Mouse (Mus musculus): ENCODE measurements around the gene Tlx3. TPM values are rescaled to one million over a fixed set of nuclear protein-coding genes. Genes with fewer than 3 reads are reported as not detected.

Tlx3 gene
- polyA plus RNA-seq, 1 experiment from 2014 or later: not detected

- H3K9ac ChIP-seq (ENCODE audit: low read length): no peak overlapping the region
- H3K4me2 ChIP-seq (replicated peaks; ENCODE audit: low read depth): no peak overlapping the region
- H3K4me3 ChIP-seq (ENCODE audit: low read depth, low read length): no peak overlapping the region
- H3K9me3 ChIP-seq (ENCODE audit: control insufficient read depth, low read length): peaks cover 5% of the 10 kb centered on the region
- DNase-seq (ENCODE audit: low spot score): no peak
- peaks cover 44% of the 10 kb centered on the region for H3K27me3 ChIP-seq (ENCODE audit: control insufficient read depth, insufficient read depth, low read length)
- no peaks in the 10 kb centered on the region for H3K36me3 ChIP-seq (ENCODE audit: control insufficient read depth, insufficient read depth, low read length)
- no peak for TF ChIP-seq CTCF (IDR thresholded peaks at IDR 0.05; ENCODE audit: low read depth)
- TF ChIP-seq EP300 (optimal IDR thresholded peaks at IDR 0.05): no peak
- H3K4me1 ChIP-seq (replicated peaks; ENCODE audit: control insufficient read depth, insufficient read depth): peaks cover 2% of the 10 kb centered on the region; the same call in 1 of the 2 replicates
- H3K27ac ChIP-seq (replicated peaks): no peak overlapping the region
- 7% methylated on average over 15 of the region's 15 CpGs for WGBS
- ATAC-seq (ENCODE audit: low FRiP score, low TSS enrichment): no peak
These were observed 4.3 kb downstream of the Tlx3 start for GRCm38 (mm10) chr11:33199117-33199514.

- TF ChIP-seq CTCF (IDR thresholded peaks at IDR 0.05; ENCODE audit: low read depth): no peak
- no peak for TF ChIP-seq EP300 (optimal IDR thresholded peaks at IDR 0.05)
- DNase-seq (ENCODE audit: low spot score): no peak
- H3K4me2 ChIP-seq (replicated peaks; ENCODE audit: low read depth): no peak overlapping the region
- no peak for ATAC-seq (ENCODE audit: low FRiP score, low TSS enrichment)
- H3K27me3 ChIP-seq (ENCODE audit: control insufficient read depth, insufficient read depth, low read length): peaks cover 44% of the 10 kb centered on the region
- no peaks in the 10 kb centered on the region for H3K36me3 ChIP-seq (ENCODE audit: control insufficient read depth, insufficient read depth, low read length)
- no peak overlapping the region for H3K9ac ChIP-seq (ENCODE audit: low read length)
- peaks cover 5% of the 10 kb centered on the region for H3K9me3 ChIP-seq (ENCODE audit: control insufficient read depth, low read length)
- WGBS: 22% methylated on average over 22 of the region's 22 CpGs
- no peak overlapping the region for H3K4me3 ChIP-seq (ENCODE audit: low read depth, low read length)
- no peak overlapping the region for H3K27ac ChIP-seq (replicated peaks)
- H3K4me1 ChIP-seq (replicated peaks; ENCODE audit: control insufficient read depth, insufficient read depth): peaks cover 2% of the 10 kb centered on the region; the same call in 1 of the 2 replicates
These were observed 4.9 kb downstream of the Tlx3 start for GRCm38 (mm10) chr11:33198351-33199116.

- Histone ChIP-seq H3K27ac (replicated peaks) (no peak overlapping the region), H3K4me2 (replicated peaks; ENCODE audit: low read depth) (no peak overlapping the region), H3K9me3 (ENCODE audit: control insufficient read depth, low read length) (peaks cover 5% of the 10 kb centered on the region), H3K4me1 (replicated peaks; ENCODE audit: control insufficient read depth, insufficient read depth) (0 out of 2 replicates have a peak, but pooled peaks cover 2% of the 10 kb centered on the region), H3K36me3 (ENCODE audit: control insufficient read depth, insufficient read depth, low read length) (no peaks in the 10 kb centered on the region), H3K9ac (ENCODE audit: low read length) (no peak overlapping the region), H3K4me3 (ENCODE audit: low read depth, low read length) (no peak overlapping the region), H3K27me3 (ENCODE audit: control insufficient read depth, insufficient read depth, low read length) (peaks cover 37% of the 10 kb centered on the region)
- WGBS: 25% methylated on average over 15 of the region's 15 CpGs
- DNase-seq (ENCODE audit: low spot score) (no peak), ATAC-seq (ENCODE audit: low FRiP score, low TSS enrichment) (no peak)
- TF ChIP-seq EP300 (optimal IDR thresholded peaks at IDR 0.05) (no peak), CTCF (IDR thresholded peaks at IDR 0.05; ENCODE audit: low read depth) (no peak)
These were observed 5.7 kb downstream of the Tlx3 start for GRCm38 (mm10) chr11:33197673-33198072.

DNA sequence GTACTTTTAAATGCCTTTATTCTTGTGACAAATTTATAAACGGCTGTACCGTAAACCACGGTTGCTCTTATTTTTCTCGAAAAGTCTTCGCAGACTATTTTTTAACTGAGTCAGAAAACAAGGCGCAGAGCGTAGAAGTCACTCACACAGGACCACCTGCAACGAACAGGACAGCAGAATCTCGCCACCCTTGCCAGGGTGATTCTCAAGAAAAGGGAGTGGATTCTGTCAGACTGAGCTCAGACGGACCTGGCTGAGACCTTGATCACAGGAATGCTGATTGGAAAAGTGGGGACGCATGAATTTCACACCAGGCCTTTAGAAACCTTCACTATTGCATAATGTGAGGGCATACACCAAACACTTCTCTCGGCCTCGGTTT is 6.3 kb downstream of the Tlx3 start:
- H3K27me3 ChIP-seq (ENCODE audit: control insufficient read depth, insufficient read depth, low read length): peaks cover 31% of the 10 kb centered on the region
- 31% methylated on average over 13 of the region's 13 CpGs for WGBS
- H3K36me3 ChIP-seq (ENCODE audit: control insufficient read depth, insufficient read depth, low read length): no peaks in the 10 kb centered on the region
- DNase-seq (ENCODE audit: low spot score) (no peak), ATAC-seq (ENCODE audit: low FRiP score, low TSS enrichment) (no peak)
- no peak overlapping the region for H3K27ac ChIP-seq (replicated peaks)
- peaks cover 5% of the 10 kb centered on the region for H3K9me3 ChIP-seq (ENCODE audit: control insufficient read depth, low read length)
- H3K4me1 ChIP-seq (replicated peaks; ENCODE audit: control insufficient read depth, insufficient read depth): 0 out of 2 replicates have a peak, but pooled peaks cover 2% of the 10 kb centered on the region
- no peak overlapping the region for H3K9ac ChIP-seq (ENCODE audit: low read length)
- H3K4me2 ChIP-seq (replicated peaks; ENCODE audit: low read depth): no peak overlapping the region
- H3K4me3 ChIP-seq (ENCODE audit: low read depth, low read length): no peak overlapping the region
- TF ChIP-seq CTCF (IDR thresholded peaks at IDR 0.05; ENCODE audit: low read depth) (no peak), EP300 (optimal IDR thresholded peaks at IDR 0.05) (no peak)

GRCm38 (mm10) chr11:33196447-33197132 is 6.8 kb downstream of the Tlx3 start:
- WGBS: 8% methylated on average over 24 of the region's 24 CpGs
- Histone ChIP-seq H3K4me2 (replicated peaks; ENCODE audit: low read depth) (no peak overlapping the region), H3K27me3 (ENCODE audit: control insufficient read depth, insufficient read depth, low read length) (peaks cover 31% of the 10 kb centered on the region), H3K9ac (ENCODE audit: low read length) (no peak overlapping the region), H3K4me3 (ENCODE audit: low read depth, low read length) (no peak overlapping the region), H3K4me1 (replicated peaks; ENCODE audit: control insufficient read depth, insufficient read depth) (0 out of 2 replicates have a peak, but pooled peaks cover 2% of the 10 kb centered on the region), H3K27ac (replicated peaks) (no peak overlapping the region), H3K36me3 (ENCODE audit: control insufficient read depth, insufficient read depth, low read length) (no peaks in the 10 kb centered on the region), H3K9me3 (ENCODE audit: control insufficient read depth, low read length) (peaks cover 5% of the 10 kb centered on the region)
- no peak for DNase-seq (ENCODE audit: low spot score)
- no peak for TF ChIP-seq EP300 (optimal IDR thresholded peaks at IDR 0.05)
- TF ChIP-seq CTCF (IDR thresholded peaks at IDR 0.05; ENCODE audit: low read depth): no peak
- no peak for ATAC-seq (ENCODE audit: low FRiP score, low TSS enrichment)
